Mouse (Mus musculus): ENCODE data around the gene Fam25c.
"Not testable (repeated sequence)": the region's sequence is repeated elsewhere in the genome, so short reads cannot be mapped to it uniquely, and the experiment has no call there.

Fam25c gene

DNA sequence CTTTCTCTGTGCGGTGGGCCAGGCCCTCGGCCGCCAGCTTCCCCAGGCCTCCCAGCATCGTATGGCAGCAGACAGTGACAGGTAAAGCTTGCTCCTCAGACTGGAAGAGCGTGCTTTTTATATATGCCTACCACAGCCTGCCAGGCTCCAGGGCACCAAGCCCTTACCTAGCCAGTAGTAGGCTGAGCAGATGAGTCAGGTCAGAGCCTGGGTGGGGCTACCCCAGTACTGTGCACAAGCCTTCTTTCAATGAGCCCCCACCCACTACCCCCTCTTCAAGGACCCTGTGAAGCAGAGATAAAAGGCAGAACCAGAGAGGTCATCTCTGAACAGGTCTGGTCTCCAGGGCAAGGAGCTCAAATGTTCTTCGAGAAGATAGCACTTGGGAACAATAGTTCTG lies at the start of gene Fam25c:
TSS of gene Fam25c (minus strand) at position 133 of the 400 bp plus-strand sequence.
- DNase-seq: no peak

DNA sequence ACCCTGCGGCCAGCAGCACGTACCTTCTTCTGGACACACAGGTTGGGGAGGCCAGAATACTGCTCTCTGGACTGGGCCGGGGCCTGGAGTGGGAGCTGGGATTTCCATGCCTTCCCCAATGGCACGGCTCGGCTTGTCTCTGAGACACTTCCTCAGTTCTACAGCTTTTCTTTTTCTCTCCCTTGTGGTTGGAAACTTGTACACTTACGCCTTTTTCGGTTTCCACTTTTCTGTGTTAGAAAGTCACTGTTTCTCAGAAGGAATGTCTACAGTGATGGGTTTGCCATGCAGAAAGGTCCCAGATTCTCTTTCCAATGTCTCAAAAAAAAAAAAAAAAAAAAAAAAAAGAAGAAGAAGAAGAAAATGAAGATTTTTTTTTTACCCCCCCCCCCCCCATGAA lies 48.2 kb upstream of the Fam25c start:
- DNase-seq: no peak

DNA sequence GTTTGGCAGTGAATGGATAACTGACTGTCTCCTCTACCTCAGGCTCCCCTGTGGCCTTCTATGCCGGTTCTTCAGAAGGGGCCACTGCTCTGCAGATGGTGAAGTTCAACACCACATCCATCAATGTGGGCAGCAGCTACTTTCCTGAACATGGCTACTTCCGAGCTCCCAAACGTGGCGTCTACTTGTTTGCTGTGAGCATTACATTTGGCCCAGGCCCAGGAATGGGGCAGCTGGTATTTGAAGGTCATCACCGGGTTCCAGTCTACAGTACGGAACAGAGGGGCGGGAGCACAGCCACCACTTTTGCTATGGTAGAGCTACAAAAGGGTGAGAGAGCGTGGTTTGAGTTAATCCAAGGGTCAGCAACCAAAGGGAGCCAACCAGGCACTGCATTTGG lies 47.6 kb upstream of the Fam25c start:
- no peak for DNase-seq

DNA sequence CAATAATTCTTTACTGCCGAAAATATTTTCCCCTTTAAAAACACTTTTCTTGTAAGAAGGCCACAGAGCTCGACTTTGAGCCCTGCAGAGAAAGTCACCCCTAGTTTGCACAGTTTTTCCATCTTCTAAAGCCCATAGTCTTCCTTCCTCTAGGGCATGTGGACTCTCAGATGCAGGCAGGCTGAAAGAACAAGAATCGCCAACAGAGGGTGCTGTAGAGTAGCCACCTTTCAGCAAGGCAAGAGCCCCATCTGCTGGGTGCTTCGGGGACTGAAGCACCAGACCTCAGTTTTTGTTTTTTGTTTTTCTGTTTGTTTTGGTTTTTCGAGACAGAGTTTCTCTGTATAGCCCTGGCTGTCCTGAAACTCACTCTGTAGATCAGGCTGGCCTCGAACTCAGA lies 45.9 kb upstream of the Fam25c start:
- DNase-seq: peak; percentile 65 to 74

DNA sequence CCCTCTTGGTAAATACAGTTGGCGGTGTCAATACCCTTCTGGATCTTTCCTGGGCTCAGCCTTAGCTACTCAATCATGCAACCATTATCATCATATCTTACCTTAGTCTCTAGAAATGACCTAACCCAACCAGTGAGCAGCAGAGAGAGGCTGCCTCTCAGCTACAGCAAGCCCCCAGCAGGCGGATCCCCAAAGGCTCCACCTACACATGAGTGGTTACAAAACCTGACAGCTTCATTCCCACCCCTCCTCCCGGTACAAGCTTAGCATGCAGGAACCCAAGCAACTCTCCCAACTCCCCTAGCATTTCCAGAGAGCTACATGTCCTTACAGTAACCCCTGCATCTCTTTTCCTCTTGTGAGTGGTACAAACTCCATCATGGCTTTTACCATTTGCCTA lies 44.8 kb upstream of the Fam25c start:
- DNase-seq: no peak

DNA sequence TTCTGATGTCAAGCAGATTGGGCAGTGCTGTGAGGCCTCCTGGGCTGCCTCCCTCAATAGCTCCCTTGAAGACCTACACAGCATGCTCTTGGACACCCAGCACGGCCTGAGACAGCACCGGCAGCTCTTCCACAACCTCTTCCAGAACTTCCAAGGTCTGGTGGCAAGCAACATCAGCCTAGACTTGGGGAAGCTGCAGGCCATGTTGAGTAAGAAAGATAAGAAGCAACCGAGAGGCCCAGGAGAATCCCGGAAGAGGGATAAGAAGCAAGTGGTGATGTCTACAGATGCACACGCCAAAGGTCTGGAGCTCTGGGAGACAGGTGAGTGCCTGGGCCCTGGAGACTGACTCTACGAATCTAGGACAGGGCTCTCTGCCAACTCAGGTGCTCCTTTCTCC lies 44.1 kb upstream of the Fam25c start:
- DNase-seq: no peak

DNA sequence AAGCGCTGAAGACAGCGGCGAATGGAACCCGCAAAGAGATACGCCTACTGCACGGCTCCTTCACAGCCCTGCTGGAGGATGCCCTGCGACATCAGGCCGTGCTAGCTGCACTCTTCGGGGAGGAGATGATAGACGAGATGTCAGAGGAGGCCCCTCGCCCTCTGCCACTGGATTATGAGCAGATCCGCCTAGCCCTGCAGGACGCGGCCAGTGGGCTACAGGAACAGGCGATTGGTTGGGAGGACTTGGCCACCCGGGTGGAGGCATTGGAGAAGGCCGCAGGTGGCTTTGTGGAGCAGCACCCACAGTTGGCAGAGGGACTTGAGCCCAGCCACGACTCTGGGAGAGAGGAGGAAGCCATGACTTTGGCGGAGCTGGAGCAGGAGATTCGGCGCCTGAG lies 43.7 kb upstream of the Fam25c start:
- DNase-seq: no peak

DNA sequence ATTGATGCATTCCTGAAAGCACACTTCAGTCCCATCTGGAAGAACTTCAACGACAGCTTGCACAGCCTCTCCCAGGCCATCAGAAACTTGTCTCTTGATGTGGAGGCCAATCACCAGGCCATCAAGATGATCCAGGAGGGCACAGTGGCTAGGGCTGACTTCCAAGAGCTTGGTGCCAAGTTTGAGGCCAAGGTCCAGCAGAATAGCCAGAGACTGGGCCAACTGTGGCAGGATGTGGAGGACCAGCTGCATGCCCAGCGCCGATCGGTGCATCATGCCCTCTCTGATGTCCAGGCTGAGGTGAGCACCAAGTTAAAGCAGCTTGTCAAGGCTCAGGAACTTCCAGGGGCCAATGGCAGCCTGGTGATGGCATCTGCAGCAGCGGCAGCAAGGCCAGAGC lies 42.6 kb upstream of the Fam25c start:
- no peak for DNase-seq

DNA sequence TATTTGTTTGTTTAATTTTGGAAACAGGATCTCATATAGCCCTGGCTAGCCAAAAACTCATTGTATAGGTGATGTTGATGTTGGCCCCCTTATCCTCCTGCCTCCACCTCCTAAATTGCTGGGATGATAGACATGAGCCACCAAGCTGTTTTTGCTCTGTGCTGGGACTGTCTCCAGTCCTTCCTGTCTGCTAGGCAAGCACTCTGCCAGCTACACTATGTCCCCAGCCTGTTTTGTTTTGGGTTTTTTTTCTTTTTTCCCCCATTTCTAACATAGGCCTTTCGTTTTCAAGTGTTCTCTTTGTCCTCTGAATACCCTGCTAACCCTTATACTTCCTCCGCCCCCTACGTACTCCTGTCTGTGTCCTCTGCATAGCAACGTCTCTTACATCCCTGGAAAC lies 38.1 kb upstream of the Fam25c start:
- no peak for DNase-seq

DNA sequence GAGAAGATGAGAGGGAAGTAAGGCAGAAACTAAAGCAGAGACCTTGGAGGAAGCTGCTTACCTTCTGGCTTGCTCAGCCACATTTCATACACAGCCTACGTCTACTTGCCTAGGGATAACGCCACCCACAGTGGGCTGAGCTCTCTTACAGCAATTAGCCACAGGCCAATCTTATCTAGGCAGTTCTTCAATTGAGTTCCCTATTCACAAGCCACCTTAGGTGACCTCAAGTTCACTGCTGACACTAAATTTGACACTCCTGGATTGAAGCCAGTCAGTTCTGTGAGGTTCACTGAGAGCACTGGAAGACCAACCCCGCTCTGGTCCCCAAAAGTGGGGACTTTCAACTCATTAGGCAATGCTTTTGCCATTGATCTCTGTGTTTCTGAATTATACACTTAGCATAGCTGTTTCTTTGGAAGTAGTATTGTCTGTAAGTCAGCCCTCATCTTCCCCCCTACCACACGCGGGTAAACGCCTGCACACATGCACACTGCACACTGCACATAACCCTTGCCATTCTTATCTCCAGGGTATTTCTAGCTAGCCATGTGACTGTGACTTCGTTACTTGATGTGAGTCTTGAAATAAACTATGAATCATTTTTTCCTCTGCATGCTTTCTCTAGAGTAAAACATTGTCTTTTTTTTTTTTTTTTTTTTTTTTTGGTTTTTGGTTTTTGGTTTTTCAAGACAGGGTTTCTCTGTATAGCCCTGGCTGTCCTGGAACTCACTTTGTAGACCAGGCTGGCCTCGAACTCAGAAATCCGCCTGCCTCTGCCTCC lies 27.9 kb upstream of the Fam25c start:
- DNase-seq: no peak

DNA sequence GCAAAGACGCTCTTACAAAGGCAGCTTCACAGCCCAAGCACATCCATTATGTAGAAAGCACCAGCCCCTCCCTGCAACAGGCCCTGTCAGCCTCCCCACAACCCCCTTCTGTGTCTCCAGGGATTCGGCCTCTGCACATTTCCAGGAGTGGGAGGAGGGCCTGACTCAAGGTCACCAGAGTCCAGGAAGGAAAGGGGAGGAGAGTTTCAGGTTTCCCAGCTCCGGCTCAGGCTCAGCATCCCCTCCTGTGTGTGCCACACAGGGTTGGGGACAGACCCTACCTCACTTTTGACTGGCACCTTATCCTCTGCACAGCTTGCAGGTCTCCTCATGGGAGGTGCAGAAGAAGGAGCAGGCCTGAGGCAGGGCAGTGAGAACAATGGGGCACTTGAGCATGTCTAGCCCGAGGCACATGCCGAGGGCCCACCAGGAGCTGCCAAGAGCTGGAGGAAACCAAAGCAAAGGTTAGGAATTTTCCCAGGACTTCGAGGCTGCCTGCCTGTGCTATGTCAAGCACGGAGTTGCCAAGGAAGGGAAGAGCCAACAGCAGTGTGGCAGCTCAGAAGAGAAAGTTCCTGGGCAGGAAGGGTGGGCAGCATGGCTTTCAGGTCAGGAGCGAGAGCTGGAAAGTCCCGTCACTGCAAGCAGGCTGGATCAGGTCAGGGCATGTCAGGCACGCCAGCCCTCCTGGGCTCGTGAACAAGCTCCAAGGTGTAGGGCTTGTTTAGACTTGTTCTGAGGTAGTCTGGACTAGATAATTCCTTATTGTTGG lies 23.5 kb upstream of the Fam25c start:
- DNase-seq: no peak

DNA sequence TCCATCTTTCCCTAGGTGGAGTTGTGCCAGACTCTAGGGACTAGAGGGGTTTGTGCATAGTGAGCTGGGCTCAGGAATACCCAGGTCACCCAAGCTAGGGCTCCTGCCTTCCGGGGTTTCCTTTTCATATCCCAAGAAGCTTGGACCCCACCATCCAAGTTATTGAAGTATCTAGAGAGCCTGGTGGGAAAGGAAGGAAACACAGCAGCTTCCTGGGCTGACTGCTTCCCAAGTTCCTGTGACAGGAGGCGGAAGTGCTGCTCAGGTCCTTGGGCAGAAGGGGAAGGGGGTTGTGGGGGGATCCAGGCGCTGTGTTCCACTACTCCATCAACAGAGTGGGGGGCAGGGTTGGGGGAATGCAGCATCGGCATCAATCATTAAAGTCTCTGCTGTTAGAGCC lies 21.9 kb upstream of the Fam25c start:
- DNase-seq: no peak

DNA sequence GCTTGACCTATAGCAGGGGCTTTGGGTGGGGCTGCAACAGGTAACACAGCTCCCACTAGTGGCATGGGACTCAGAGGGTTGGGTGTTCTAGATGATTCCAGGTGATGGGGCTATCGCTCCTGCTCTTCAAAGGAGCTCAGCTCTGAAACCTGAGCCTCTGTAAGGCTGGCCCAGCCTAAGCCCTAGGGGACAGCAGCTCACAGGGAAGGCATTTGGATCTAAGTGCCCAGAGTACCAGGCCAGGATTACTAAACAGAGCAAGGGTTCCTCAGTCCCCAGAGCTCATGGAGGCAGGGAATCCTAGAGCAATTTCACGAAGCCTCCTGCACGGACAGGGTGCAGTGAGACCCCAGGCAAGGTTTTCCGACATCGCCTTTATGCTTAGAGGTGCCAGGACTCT lies 20.7 kb upstream of the Fam25c start:
- DNase-seq: no peak

DNA sequence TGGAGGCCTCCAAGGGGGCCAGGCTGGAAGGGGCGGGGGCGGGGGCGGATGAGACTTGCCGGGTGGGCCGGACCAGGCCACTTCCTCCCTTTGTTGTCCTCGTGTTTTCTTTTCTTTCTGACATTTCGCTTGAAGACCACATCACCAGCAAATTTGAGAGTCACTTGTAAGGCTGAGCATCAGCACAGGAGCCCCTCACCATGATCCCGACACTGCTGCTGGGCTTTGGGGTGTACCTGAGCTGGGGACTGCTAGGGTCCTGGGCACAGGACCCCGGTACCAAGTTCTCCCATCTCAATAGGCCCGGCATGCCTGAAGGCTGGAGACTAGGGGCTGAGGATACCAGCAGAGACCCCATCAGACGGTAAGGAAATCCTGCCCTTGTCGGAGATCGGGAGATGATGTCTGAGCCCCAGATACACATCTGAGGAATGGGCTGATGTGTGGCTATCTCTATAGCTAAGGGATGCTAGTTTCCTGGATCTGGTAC lies 20.2 kb upstream of the Fam25c start, which contains the start of gene Mmrn2:
TSS of gene Mmrn2 (plus strand) at position 51 of the 490 bp plus-strand sequence.
- DNase-seq: no peak

DNA sequence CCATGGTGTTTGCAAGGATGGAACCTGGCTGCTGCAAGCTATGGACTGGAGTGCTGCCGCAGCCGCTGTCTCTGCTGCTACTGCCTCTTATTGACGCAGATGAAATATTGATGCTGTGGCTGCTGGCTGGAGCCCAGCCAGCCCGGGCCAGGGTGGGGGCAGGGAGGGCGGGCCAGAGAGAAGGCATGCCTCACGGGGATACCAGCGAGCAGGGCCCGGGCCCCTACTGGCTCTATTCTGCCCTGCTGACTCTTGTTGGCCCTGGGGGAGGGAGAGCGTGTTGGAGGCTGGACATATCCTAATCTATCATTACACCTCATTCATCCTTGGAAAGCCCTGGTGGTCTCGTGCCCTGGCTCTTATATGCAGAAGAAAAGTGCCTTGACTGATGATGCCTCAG lies 19.3 kb upstream of the Fam25c start, which contains the start of gene Sncg:
TSS of gene Sncg (minus strand) at position 213 of the 400 bp plus-strand sequence.
- no peak for DNase-seq

DNA sequence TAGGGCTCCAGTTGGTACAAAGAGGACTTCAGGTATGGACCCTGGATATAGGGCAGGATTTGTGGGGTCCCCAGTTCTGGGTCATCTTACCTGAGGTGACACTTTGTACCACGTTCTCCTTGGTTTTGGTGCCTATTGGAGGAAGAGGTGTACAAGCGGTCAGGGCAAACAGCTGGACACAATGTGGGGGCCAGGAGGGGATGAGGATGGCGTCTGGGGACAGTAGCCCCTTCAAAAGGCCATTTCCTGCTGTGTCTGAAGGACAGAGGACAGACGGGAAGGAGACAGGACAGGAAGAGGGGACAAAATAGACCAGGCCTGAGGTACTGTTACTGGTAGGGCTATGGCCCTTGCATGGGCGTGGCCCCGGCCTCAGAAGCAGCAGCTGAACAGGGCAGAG lies 18.3 kb upstream of the Fam25c start:
- DNase-seq: no peak

DNA sequence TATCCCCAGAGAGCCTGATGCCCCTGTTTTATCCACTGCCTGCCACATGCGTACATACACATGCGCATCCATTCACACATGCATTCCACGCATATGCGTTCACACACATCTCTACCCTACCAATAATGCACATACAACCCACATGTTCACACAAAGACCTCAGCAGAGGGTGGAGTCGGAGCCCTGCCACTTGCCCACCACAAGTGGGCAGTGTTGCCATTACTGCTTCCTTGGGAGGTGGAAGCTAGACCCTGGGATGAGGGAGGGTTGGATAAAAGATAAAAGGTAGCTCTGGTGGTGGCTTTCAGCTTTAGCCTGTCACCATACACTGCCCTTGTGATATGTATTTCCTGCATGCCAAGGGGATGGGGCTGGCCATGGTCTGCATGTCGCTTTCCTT lies 17.4 kb upstream of the Fam25c start:
- peak; percentile 44 to 46 for DNase-seq

DNA sequence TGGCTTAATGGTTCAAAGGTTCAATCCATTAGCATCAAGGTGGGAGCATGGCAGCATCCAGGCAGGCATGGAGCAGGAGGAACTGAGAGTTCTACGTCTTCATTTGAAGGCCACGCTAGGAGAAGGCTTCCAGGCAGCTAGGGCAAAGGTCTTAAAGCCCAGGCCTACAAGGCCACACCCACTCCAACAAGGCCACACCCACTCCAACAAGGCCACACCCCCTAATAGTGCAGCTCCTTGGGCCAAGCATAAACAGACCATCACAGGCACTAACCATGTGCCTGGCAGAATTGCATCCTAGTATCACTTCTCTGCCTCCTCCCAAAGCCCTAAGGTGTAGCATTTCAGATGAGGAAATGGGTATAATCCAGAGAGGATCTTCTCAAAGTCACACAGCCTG lies 16.5 kb upstream of the Fam25c start:
- no peak for DNase-seq

DNA sequence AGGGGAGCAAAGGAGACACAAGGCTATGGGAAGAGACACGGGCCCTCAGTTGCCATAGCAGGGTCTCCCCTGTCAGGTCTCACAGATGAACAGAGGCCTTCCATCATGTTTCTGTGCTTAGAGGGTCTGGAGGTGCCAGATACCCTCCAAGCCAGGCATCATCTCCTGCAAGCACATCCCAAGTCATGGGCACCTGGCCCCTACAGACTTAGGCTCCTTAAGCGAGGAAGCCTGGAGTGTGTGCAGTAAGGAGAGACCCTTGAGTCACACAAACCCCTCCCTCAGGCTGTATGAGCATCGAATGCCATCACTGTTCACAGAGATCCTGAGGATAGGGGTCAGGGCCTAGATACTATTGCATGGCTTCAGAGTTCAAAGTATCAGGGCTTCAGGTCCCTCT lies 15.7 kb upstream of the Fam25c start:
- DNase-seq: no peak

DNA sequence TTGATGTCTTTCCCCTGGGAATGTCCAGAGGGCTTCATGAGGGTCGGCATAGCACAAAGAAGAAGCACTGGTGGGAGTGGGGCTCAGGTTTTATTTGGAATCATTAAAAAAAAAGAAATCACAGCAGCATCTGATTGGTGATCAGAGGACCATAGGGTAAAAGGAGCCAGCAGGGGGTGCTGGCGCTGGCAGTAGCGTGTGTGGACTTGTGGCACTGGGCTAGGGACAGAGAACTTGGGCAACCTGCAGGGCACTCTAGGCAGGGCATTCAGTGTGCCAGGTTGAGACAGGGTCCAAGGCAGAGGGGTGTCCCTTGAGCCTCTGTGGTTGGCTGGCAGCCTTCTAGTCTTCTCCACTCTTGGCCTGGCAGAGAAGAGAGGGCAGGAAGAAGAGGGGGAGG lies 15.0 kb upstream of the Fam25c start:
- DNase-seq: no peak

DNA sequence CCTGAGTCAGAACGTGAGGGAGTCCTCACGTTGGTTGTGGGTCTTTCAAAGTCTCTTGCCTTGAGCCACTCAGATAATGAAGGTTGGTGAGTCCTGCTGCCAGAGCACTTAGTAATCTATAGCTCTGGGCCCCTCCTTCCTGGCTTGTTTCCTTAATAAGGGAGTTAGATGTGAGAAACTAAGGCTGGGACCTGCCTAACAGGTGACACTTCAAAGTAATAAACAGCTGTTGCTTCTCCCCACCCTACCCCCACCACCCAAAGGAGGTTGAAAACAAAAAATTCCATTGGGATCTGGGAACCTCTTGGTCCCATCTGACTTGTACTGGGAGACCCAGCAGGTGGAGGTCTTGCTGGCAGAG lies 9.9 kb upstream of the Fam25c start:
- no peak for DNase-seq

DNA sequence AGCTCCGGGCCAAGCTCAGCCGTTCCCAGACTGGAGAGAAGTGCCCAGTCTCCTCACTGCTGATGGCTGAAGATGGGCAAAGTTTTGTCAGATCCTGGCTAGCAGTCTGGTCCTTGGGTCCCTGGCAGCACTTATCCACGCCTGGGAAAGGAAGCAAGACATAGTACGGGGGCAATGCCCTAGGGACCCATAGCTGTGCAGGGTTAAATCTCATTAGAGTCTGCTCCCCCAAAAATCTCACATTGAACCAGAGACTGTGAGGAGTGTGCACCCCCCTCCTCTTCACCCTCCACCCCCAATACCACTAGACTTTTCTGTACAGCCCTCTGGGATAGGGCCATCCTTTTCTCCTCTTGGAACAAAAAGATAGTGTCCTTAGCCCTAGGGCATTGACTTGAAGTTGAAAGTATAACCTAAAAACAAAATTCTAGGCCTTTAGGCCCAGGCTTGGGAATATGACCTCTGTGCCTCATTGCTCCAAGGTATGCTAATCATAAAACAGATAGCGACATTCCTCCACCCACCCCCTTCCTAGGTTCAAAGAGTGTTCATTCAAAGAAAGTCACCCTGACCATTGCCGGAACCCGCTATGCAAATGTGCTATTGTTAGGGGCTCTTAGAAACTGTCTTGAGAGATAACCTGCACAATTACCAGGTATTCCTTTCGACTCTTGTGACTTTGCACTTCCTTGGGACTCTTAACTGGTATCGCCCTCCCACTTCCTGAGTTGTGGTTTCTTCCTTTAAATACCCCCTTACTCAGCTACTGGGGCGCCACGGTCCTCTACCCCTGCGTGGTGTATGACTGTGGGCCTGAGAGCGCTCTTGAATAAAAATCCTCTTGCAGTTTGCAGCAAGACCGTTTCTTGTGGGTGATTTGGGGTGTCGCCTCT lies 9.3 kb upstream of the Fam25c start:
- not testable (repeated sequence) for DNase-seq

All from cerebellum, postnatal 36 days (tissue).